Comparison of ENCODE assay signal across 9 mouse cellular contexts in genomic region chr16:31695286-31696020, GRCm38 (mm10). TPM values are rescaled to one million over a fixed set of nuclear protein-coding genes. Genes with fewer than 3 reads are reported as not detected.
A peak's percentile ranks its signal among the peaks of the same experiment; 100 is the strongest.
DNase-seq lines count a peak whose midpoint lies in the region; ATAC-seq lines count a peak whose summit lies in the region.
"Had no signal": no experiment of that assay in that cellular context is flagged by ENCODE, and none has a peak within 500 bp of the region (broad histone marks: within the 10 kb centered on the region; RNA-seq: fewer than 3 reads in every experiment).

No protein-coding gene starts in this region.

- peaks cover 24% of the 10 kb centered on the region for H3K4me1 ChIP-seq in forebrain, embryonic 13.5 days
- peaks cover 16% of the 10 kb centered on the region for H3K4me1 ChIP-seq in forebrain, embryonic 12.5 days
- peaks cover 9% of the 10 kb centered on the region for H3K4me1 ChIP-seq in lung, embryonic 16.5 days (replicated peaks; ENCODE audit: control insufficient read depth, insufficient read depth, low read length)

- no peaks in the 10 kb centered on the region for H3K27me3 ChIP-seq in forebrain, embryonic 13.5 days
- no peaks in the 10 kb centered on the region for H3K27me3 ChIP-seq in forebrain, embryonic 12.5 days
- H3K27me3 ChIP-seq in lung, embryonic 16.5 days (ENCODE audit: control insufficient read depth, insufficient read depth, low read depth, low read length), result no peaks in the 10 kb centered on the region

- no peak for ATAC-seq in forebrain, embryonic 13.5 days
- ATAC-seq in forebrain, embryonic 12.5 days (ENCODE audit: low FRiP score), result no peak
- no peak for ATAC-seq in lung, embryonic 16.5 days (ENCODE audit: low read depth)
- ATAC-seq: activated CD4-positive, CD25-positive, alpha-beta regulatory T cell, adult 4 months had no signal

- H3K4me3 ChIP-seq in forebrain, embryonic 13.5 days, result no peak overlapping the region
- H3K4me3 ChIP-seq in forebrain, embryonic 12.5 days (replicated peaks), result no peak overlapping the region
- H3K4me3 ChIP-seq in lung, embryonic 16.5 days (ENCODE audit: low read length), result peak overlapping the region; percentile 15

- no peaks in the 10 kb centered on the region for H3K36me3 ChIP-seq in forebrain, embryonic 13.5 days (ENCODE audit: poor library complexity, severe bottlenecking)
- no peaks in the 10 kb centered on the region for H3K36me3 ChIP-seq in forebrain, embryonic 12.5 days (replicated peaks)
- H3K36me3 ChIP-seq in lung, embryonic 16.5 days (ENCODE audit: control insufficient read depth, insufficient read depth, low read length), result no peaks in the 10 kb centered on the region

- H3K4me2 ChIP-seq in forebrain, embryonic 13.5 days, result peak overlapping the region; percentile 20
- H3K4me2 ChIP-seq in forebrain, embryonic 12.5 days, result no peak overlapping the region
- H3K4me2 ChIP-seq in lung, embryonic 16.5 days (ENCODE audit: low read depth, low read length), result peak overlapping the region; percentile 27

- H3K9me3 ChIP-seq in forebrain, embryonic 13.5 days (replicated peaks), result no peaks in the 10 kb centered on the region
- no peaks in the 10 kb centered on the region for H3K9me3 ChIP-seq in forebrain, embryonic 12.5 days
- no peaks in the 10 kb centered on the region for H3K9me3 ChIP-seq in lung, embryonic 16.5 days (ENCODE audit: control insufficient read depth, low read length)

- H3K27ac ChIP-seq in forebrain, embryonic 13.5 days, result no peak overlapping the region
- H3K27ac ChIP-seq in forebrain, embryonic 12.5 days, result no peak overlapping the region
- peak overlapping the region; percentile 55; the same call in 1 of the 2 replicates for H3K27ac ChIP-seq in lung, embryonic 16.5 days (ENCODE audit: low read length)

- DNase-seq in right cerebral cortex, adult 18-20 months, result peak; percentile 77
- DNase-seq in right cerebral cortex, postnatal 4 days, result no peak
- DNase-seq in testis, postnatal 10 days (ENCODE audit: low spot score), result no peak
- DNase-seq in embryo, embryonic 10.5 days (ENCODE audit: low spot score), result no peak
- DNase-seq in gastrocnemius, postnatal 36 days, result no peak

- 47% methylated on average over 11 of the region's 11 CpGs for WGBS in forebrain, embryonic 13.5 days
- WGBS in forebrain, embryonic 12.5 days, result 62% methylated on average over 11 of the region's 11 CpGs
- WGBS in lung, embryonic 16.5 days, result 30% methylated on average over 11 of the region's 11 CpGs

- intact Hi-C loops in gastrocnemius, postnatal 36 days (cut with DNase I), result no loop called here

- H3K9ac ChIP-seq in forebrain, embryonic 13.5 days, result 0 out of 2 replicates have a peak overlapping the region, but pooled peaks have one; percentile 30
- no peak overlapping the region for H3K9ac ChIP-seq in forebrain, embryonic 12.5 days
- no peak overlapping the region for H3K9ac ChIP-seq in lung, embryonic 16.5 days (ENCODE audit: low read length)

RNA-seq across cellular contexts. Expression of gene Dlg1, which starts 32.2 kb away (rescaled TPM):
- 17.9 and 19.7 TPM in 2 replicates for polyA plus RNA-seq in forebrain, embryonic 13.5 days (2015; fragmentation: Nextera tagmentation; extraction: Ambion mirVana)
- polyA plus RNA-seq in forebrain, embryonic 12.5 days (2016; fragmentation: Nextera tagmentation; extraction: Ambion mirVana), result 29.5 and 39.8 TPM in 2 replicates
- polyA plus RNA-seq in lung, embryonic 16.5 days (2015; fragmentation: Nextera tagmentation; extraction: Ambion mirVana), result 23.9 and 25.2 TPM in 2 replicates
- total RNA-seq in gastrocnemius, postnatal 36 days (2021), result 10 to 100 TPM; 38.3 to 39.9 TPM
